Mouse (Mus musculus): ENCODE data around the gene Prss2. TPM values are rescaled to one million over a fixed set of nuclear protein-coding genes. Genes with fewer than 3 reads are reported as not detected.

The Prss2 gene
- polyA plus RNA-seq, 1 experiment from 2014 or later: not detected

- WGBS: 27% methylated on average over 1 of the region's 1 CpGs
- Histone ChIP-seq H3K4me1 (replicated peaks; ENCODE audit: control insufficient read depth, insufficient read depth, low read length) (no peaks in the 10 kb centered on the region), H3K4me3 (ENCODE audit: low read length) (no peak overlapping the region), H3K27me3 (ENCODE audit: control insufficient read depth, insufficient read depth, low read depth, low read length) (peaks cover 5% of the 10 kb centered on the region; the same call in 1 of the 2 replicates), H3K9ac (ENCODE audit: low read length) (no peak overlapping the region), H3K27ac (ENCODE audit: low read length) (no peak overlapping the region), H3K9me3 (ENCODE audit: control insufficient read depth, low read length) (no peaks in the 10 kb centered on the region), H3K4me2 (ENCODE audit: low read depth, low read length) (no peak overlapping the region), H3K36me3 (ENCODE audit: control insufficient read depth, insufficient read depth, low read length) (no peaks in the 10 kb centered on the region)
- no peak for ATAC-seq (ENCODE audit: low read depth)
These were observed 26.7 kb downstream of the Prss2 start for GRCm38 (mm10) chr6:41548286-41548685.

- 72% methylated on average over 5 of the region's 5 CpGs for WGBS
- Histone ChIP-seq H3K9ac (ENCODE audit: low read length) (no peak overlapping the region), H3K4me3 (ENCODE audit: low read length) (no peak overlapping the region), H3K36me3 (ENCODE audit: control insufficient read depth, insufficient read depth, low read length) (no peaks in the 10 kb centered on the region), H3K4me2 (ENCODE audit: low read depth, low read length) (no peak overlapping the region), H3K4me1 (replicated peaks; ENCODE audit: control insufficient read depth, insufficient read depth, low read length) (no peaks in the 10 kb centered on the region), H3K27ac (ENCODE audit: low read length) (no peak overlapping the region), H3K27me3 (ENCODE audit: control insufficient read depth, insufficient read depth, low read depth, low read length) (no peaks in the 10 kb centered on the region), H3K9me3 (ENCODE audit: control insufficient read depth, low read length) (no peaks in the 10 kb centered on the region)
- no peak for ATAC-seq (ENCODE audit: low read depth)
These were observed 31.9 kb downstream of the Prss2 start for GRCm38 (mm10) chr6:41553356-41554010.

- ATAC-seq (ENCODE audit: low read depth): peak; percentile 51; the same call in 1 of the 2 replicates
- Histone ChIP-seq H3K4me2 (ENCODE audit: low read depth, low read length) (no peak overlapping the region), H3K4me1 (replicated peaks; ENCODE audit: control insufficient read depth, insufficient read depth, low read length) (no peaks in the 10 kb centered on the region), H3K4me3 (ENCODE audit: low read length) (no peak overlapping the region), H3K9ac (ENCODE audit: low read length) (no peak overlapping the region), H3K9me3 (ENCODE audit: control insufficient read depth, low read length) (no peaks in the 10 kb centered on the region), H3K27me3 (ENCODE audit: control insufficient read depth, insufficient read depth, low read depth, low read length) (no peaks in the 10 kb centered on the region), H3K27ac (ENCODE audit: low read length) (no peak overlapping the region), H3K36me3 (ENCODE audit: control insufficient read depth, insufficient read depth, low read length) (no peaks in the 10 kb centered on the region)
- WGBS: 74% methylated on average over 7 of the region's 7 CpGs
These were observed 32.9 kb downstream of the Prss2 start for GRCm38 (mm10) chr6:41554295-41555169.

GRCm38 (mm10) chr6:41556389-41556788, 34.8 kb downstream of the Prss2 start:
- no peak for ATAC-seq (ENCODE audit: low read depth)
- no peak overlapping the region for H3K4me2 ChIP-seq (ENCODE audit: low read depth, low read length)
- no peaks in the 10 kb centered on the region for H3K4me1 ChIP-seq (replicated peaks; ENCODE audit: control insufficient read depth, insufficient read depth, low read length)
- no peak overlapping the region for H3K9ac ChIP-seq (ENCODE audit: low read length)
- H3K4me3 ChIP-seq (ENCODE audit: low read length): no peak overlapping the region
- H3K9me3 ChIP-seq (ENCODE audit: control insufficient read depth, low read length): no peaks in the 10 kb centered on the region
- no peak overlapping the region for H3K27ac ChIP-seq (ENCODE audit: low read length)
- H3K27me3 ChIP-seq (ENCODE audit: control insufficient read depth, insufficient read depth, low read depth, low read length): no peaks in the 10 kb centered on the region
- no peaks in the 10 kb centered on the region for H3K36me3 ChIP-seq (ENCODE audit: control insufficient read depth, insufficient read depth, low read length)

- 77% methylated on average over 5 of the region's 5 CpGs for WGBS
These were observed 35.9 kb downstream of the Prss2 start for GRCm38 (mm10) chr6:41557468-41557867.

GRCm38 (mm10) chr6:41558271-41558670, 36.7 kb downstream of the Prss2 start:
- H3K27ac ChIP-seq (ENCODE audit: low read length): no peak overlapping the region
- no peak for ATAC-seq (ENCODE audit: low read depth)

More at GRCm38 (mm10) chr6:41557468-41557867, 35.9 kb downstream of the Prss2 start:
- H3K9me3 ChIP-seq (ENCODE audit: control insufficient read depth, low read length): no peaks in the 10 kb centered on the region
- H3K27ac ChIP-seq (ENCODE audit: low read length): no peak overlapping the region
- no peak overlapping the region for H3K4me2 ChIP-seq (ENCODE audit: low read depth, low read length)
- H3K4me3 ChIP-seq (ENCODE audit: low read length): no peak overlapping the region
- H3K4me1 ChIP-seq (replicated peaks; ENCODE audit: control insufficient read depth, insufficient read depth, low read length): no peaks in the 10 kb centered on the region
- no peaks in the 10 kb centered on the region for H3K36me3 ChIP-seq (ENCODE audit: control insufficient read depth, insufficient read depth, low read length)
- no peak for ATAC-seq (ENCODE audit: low read depth)
- no peak overlapping the region for H3K9ac ChIP-seq (ENCODE audit: low read length)
- no peaks in the 10 kb centered on the region for H3K27me3 ChIP-seq (ENCODE audit: control insufficient read depth, insufficient read depth, low read depth, low read length)

GRCm38 (mm10) chr6:41559331-41559730, 37.7 kb downstream of the Prss2 start:
- H3K4me1 ChIP-seq (replicated peaks; ENCODE audit: control insufficient read depth, insufficient read depth, low read length): no peaks in the 10 kb centered on the region
- H3K27me3 ChIP-seq (ENCODE audit: control insufficient read depth, insufficient read depth, low read depth, low read length): no peaks in the 10 kb centered on the region
- H3K4me2 ChIP-seq (ENCODE audit: low read depth, low read length): no peak overlapping the region
- no peaks in the 10 kb centered on the region for H3K9me3 ChIP-seq (ENCODE audit: control insufficient read depth, low read length)
- ATAC-seq (ENCODE audit: low read depth): no peak
- no peak overlapping the region for H3K4me3 ChIP-seq (ENCODE audit: low read length)
- WGBS: 40% methylated on average over 3 of the region's 3 CpGs
- no peak overlapping the region for H3K9ac ChIP-seq (ENCODE audit: low read length)
- no peak overlapping the region for H3K27ac ChIP-seq (ENCODE audit: low read length)
- H3K36me3 ChIP-seq (ENCODE audit: control insufficient read depth, insufficient read depth, low read length): no peaks in the 10 kb centered on the region

More at GRCm38 (mm10) chr6:41558271-41558670, 36.7 kb downstream of the Prss2 start:
- no peak overlapping the region for H3K9ac ChIP-seq (ENCODE audit: low read length)
- H3K9me3 ChIP-seq (ENCODE audit: control insufficient read depth, low read length): no peaks in the 10 kb centered on the region
- H3K4me3 ChIP-seq (ENCODE audit: low read length): no peak overlapping the region
- no peaks in the 10 kb centered on the region for H3K36me3 ChIP-seq (ENCODE audit: control insufficient read depth, insufficient read depth, low read length)
- H3K4me1 ChIP-seq (replicated peaks; ENCODE audit: control insufficient read depth, insufficient read depth, low read length): no peaks in the 10 kb centered on the region
- no peaks in the 10 kb centered on the region for H3K27me3 ChIP-seq (ENCODE audit: control insufficient read depth, insufficient read depth, low read depth, low read length)
- 22% methylated on average over 2 of the region's 2 CpGs for whole genome bisulfite sequencing
- no peak overlapping the region for H3K4me2 ChIP-seq (ENCODE audit: low read depth, low read length)

GRCm38 (mm10) chr6:41560273-41560672, 38.7 kb downstream of the Prss2 start:
- no peaks in the 10 kb centered on the region for H3K36me3 ChIP-seq (ENCODE audit: control insufficient read depth, insufficient read depth, low read length)
- H3K9ac ChIP-seq (ENCODE audit: low read length): no peak overlapping the region
- no peaks in the 10 kb centered on the region for H3K27me3 ChIP-seq (ENCODE audit: control insufficient read depth, insufficient read depth, low read depth, low read length)
- no peak overlapping the region for H3K27ac ChIP-seq (ENCODE audit: low read length)
- no peaks in the 10 kb centered on the region for H3K4me1 ChIP-seq (replicated peaks; ENCODE audit: control insufficient read depth, insufficient read depth, low read length)
- no peak overlapping the region for H3K4me3 ChIP-seq (ENCODE audit: low read length)
- H3K9me3 ChIP-seq (ENCODE audit: control insufficient read depth, low read length): no peaks in the 10 kb centered on the region
- WGBS: 78% methylated on average over 2 of the region's 2 CpGs
- H3K4me2 ChIP-seq (ENCODE audit: low read depth, low read length): no peak overlapping the region
- ATAC-seq (ENCODE audit: low read depth): no peak

GRCm38 (mm10) chr6:41562598-41562997, 41.0 kb downstream of the Prss2 start:
- H3K4me1 ChIP-seq (replicated peaks; ENCODE audit: control insufficient read depth, insufficient read depth, low read length): no peaks in the 10 kb centered on the region
- H3K27ac ChIP-seq (ENCODE audit: low read length): no peak overlapping the region
- H3K9ac ChIP-seq (ENCODE audit: low read length): no peak overlapping the region
- no peaks in the 10 kb centered on the region for H3K36me3 ChIP-seq (ENCODE audit: control insufficient read depth, insufficient read depth, low read length)
- ATAC-seq (ENCODE audit: low read depth): no peak
- WGBS: 85% methylated on average over 4 of the region's 4 CpGs
- peak overlapping the region; percentile 9; the same call in 1 of the 2 replicates for H3K4me2 ChIP-seq (ENCODE audit: low read depth, low read length)
- no peaks in the 10 kb centered on the region for H3K27me3 ChIP-seq (ENCODE audit: control insufficient read depth, insufficient read depth, low read depth, low read length)
- H3K9me3 ChIP-seq (ENCODE audit: control insufficient read depth, low read length): no peaks in the 10 kb centered on the region
- H3K4me3 ChIP-seq (ENCODE audit: low read length): no peak overlapping the region; the same call in 1 of the 2 replicates
